Mouse (Mus musculus) limb, embryonic 14.5 days (tissue): ENCODE data around the gene Trim7. TPM values are rescaled to one million over a fixed set of nuclear protein-coding genes. Genes with fewer than 3 reads are reported as not detected.
"Not testable (repeated sequence)": the region's sequence is repeated elsewhere in the genome, so short reads cannot be mapped to it uniquely, and the experiment has no call there.

ENCODE experiments used
- ATAC-seq: fragments of 200-750 bp; cut with Nextera tagmentation; 2 replicates; pipeline ENCODE4 v1.8.0; 2017; ENCODE audit warnings: low read depth, moderate number of reproducible peaks, moderate TSS enrichment; ENCODE audit not compliant: low FRiP score
- DNase-seq: peaks from one replicate; pipeline ENCODE4 v3.0.0-alpha.2; 2015; ENCODE audit warnings: low spot score
- H3K27ac ChIP-seq: fragments of 300-500 bp; sonication (generic); replicated peaks from 2 replicates; pipeline ENCODE4 v1.5.1; 2014; ENCODE audit warnings: low read depth, mild to moderate bottlenecking, low read length, moderate library complexity, mixed read lengths
- H3K27me3 ChIP-seq: fragments of 300-500 bp; sonication (generic); 2 replicates; pipeline ENCODE4 v1.6.1; 2014; ENCODE audit warnings: low read length, mixed read lengths; ENCODE audit not compliant: control insufficient read depth, insufficient read depth
- H3K36me3 ChIP-seq: fragments of 300-500 bp; sonication (generic); 2 replicates; pipeline ENCODE4 v1.6.1; 2014; ENCODE audit warnings: mild to moderate bottlenecking, low read length, moderate library complexity, mixed read lengths; ENCODE audit not compliant: control insufficient read depth, insufficient read depth
- H3K4me1 ChIP-seq: fragments of 300-500 bp; sonication (generic); 2 replicates; pipeline ENCODE4 v1.6.1; 2014; ENCODE audit warnings: antibody characterized with exemption, low read length, mixed read lengths; ENCODE audit not compliant: control insufficient read depth, insufficient read depth
- H3K4me2 ChIP-seq: fragments of 300-500 bp; sonication (generic); replicated peaks from 2 replicates; pipeline ENCODE4 v1.6.1; 2014; ENCODE audit warnings: low read depth, mild to moderate bottlenecking, low read length, moderate library complexity; ENCODE audit not compliant: severe bottlenecking
- H3K4me3 ChIP-seq: fragments of 300-500 bp; sonication (generic); replicated peaks from 2 replicates; pipeline ENCODE4 v1.5.1; 2014; ENCODE audit warnings: low read length
- H3K9ac ChIP-seq: fragments of 300-500 bp; sonication (generic); 2 replicates; pipeline ENCODE4 v1.6.1; 2014; ENCODE audit warnings: mild to moderate bottlenecking, low read depth, low read length, moderate library complexity; ENCODE audit not compliant: severe bottlenecking
- H3K9me3 ChIP-seq: fragments of 300-500 bp; sonication (generic); 2 replicates; pipeline ENCODE4 v1.6.1; 2016; ENCODE audit warnings: low read length; ENCODE audit not compliant: control insufficient read depth
- POLR2A ChIP-seq: fragments of 200-500 bp; IDR thresholded peaks from 2 replicates; pipeline ENCODE4 v1.8.0; 2012; ENCODE audit warnings: inconsistent platforms, mild to moderate bottlenecking, moderate library complexity, borderline replicate concordance; ENCODE audit not compliant: insufficient read depth, insufficient read length; ENCODE audit errors: extremely low read depth
- WGBS: fragments of 180-500 bp; shearing (Covaris S2); extraction: QIAGEN DNeasy Blood & Tissue Kit; methylation state at CpG from one replicate; pipeline ENCODE4 v1.1.7; 2014; 5-methylcytosine and 5-hydroxymethylcytosine counted together
- polyA plus RNA-seq, 2 experiments: library from polyadenylated mRNA; depleted of rRNA in 1 of 2; stranded (reverse) in 1 of 2; unstranded in 1 of 2; fragments of >200 nt; fragmentation: Nextera tagmentation in 1 of 2; extraction: Ambion mirVana in 1 of 2; gene quantifications; 2 replicates each; pipeline versions ENCODE4 v1.2.1 to v1.2.3; 2012 to 2014

The Trim7 gene
- 2.6 and 2.9 TPM in 2 replicates for polyA plus RNA-seq (2012; rRNA removed)
- 1.2 and 2.0 TPM in 2 replicates for polyA plus RNA-seq (2014; fragmentation: Nextera tagmentation; extraction: Ambion mirVana)

DNA sequence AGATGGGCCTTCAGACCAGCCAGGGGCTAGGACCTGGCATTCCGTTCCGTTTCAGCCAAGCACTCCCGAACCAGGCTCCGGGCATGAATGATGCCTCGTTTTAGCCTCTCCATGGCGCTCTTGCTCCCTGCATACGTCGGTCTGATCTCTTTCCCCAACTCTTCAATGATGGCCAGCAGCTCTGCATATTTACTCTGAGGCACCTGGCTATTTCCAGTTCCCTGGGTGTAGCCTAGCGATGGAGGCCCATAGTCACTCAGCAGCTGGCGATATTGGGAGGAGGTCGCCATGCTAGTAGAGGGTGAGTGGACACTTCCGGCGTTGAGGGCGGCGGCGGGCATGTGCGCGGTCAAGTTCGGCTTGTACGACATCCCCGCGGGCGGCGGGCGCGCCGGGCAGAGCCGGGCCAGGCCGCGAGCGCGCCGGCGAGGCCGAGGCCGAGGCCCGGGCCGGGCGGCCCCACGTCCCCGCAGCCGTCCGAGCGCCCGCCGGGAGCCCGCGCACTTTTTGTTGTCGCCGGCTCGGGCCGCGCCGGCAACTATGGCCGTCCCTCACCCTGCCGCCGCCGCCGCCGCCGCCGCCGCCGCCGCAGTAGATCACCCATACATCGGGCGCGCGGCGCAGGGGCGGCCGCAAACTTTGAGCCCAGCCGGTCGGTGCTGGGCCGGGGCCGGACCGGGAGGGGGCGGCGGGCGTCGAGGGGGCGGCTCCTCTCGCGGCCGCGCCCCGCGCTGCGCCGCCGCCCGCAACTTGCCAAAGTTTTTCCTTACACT, at the start of gene Trim7, which contains the start of gene Gm12184:
TSS of gene Trim7 (plus strand) at position 162 of the 773 bp plus-strand sequence.
TSS of gene Gm12184 (minus strand) at position 677 of the 773 bp plus-strand sequence.
- ATAC-seq: peak; percentile 84
- H3K27me3 ChIP-seq: peaks cover 13% of the 10 kb centered on the region; the same call in 1 of the 2 replicates
- not testable (repeated sequence) for DNase-seq, H3K36me3 ChIP-seq, H3K4me1 ChIP-seq, H3K9me3 ChIP-seq
- peak within 1 kb of the TSS; percentile 57 for H3K4me2 ChIP-seq
- H3K27ac ChIP-seq: peak within 1 kb of the TSS; percentile 55; the same call in 1 of the 2 replicates
- peak within 1 kb of the TSS; percentile 48 for H3K9ac ChIP-seq
- peak within 1 kb of the TSS; percentile 43 for H3K4me3 ChIP-seq
- WGBS: under 1% methylated on average over 27 of the region's 92 CpGs

DNA sequence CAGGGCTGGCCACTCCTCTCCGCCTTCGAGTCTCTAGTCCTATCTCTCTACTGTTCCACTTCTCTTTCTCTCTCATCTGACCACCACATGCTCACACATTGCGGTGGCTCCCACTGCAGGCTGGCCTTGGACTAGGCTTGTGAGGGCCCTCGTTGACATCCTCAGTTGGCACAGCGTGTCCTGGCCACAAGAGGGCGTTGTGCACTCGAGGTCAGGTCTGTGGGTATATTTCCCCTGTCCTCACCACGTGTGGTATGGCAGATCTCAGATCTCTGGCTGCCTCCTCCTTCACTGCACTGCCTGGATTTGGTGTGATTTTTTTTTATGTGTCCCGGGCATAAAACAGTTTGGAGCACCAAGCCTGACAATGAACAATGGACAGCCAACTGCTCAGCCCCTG, 49.3 kb upstream of the Trim7 start:
- Histone ChIP-seq H3K9ac (no peak overlapping the region), H3K9me3 (no peaks in the 10 kb centered on the region), H3K4me2 (no peak overlapping the region), H3K4me3 (no peak overlapping the region), H3K27ac (no peak overlapping the region), H3K4me1 (peaks cover 4% of the 10 kb centered on the region), H3K27me3 (no peaks in the 10 kb centered on the region), H3K36me3 (no peaks in the 10 kb centered on the region)
- WGBS: 49% methylated on average over 9 of the region's 9 CpGs
- DNase-seq: no peak
- no peak for ATAC-seq
- TF ChIP-seq POLR2A: no peak

DNA sequence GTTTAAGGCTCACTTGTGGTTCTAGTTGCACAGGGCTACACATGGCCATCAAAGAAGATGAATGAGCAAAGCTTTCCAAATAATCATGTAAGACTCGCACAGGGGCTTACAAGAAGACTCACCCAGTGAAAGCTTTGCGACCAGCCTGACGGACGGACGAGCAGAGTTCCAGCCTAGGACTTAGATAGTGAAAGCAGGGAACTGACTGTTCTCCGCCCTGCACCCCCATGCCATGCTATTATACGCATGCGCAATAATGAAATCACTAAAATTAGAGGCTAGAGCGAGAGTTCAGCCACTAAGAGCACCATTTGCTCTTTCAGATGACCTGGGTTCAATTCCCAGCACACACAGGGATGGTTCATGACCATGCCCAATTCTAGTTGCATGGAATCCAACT, 48.6 kb upstream of the Trim7 start:
- Histone ChIP-seq H3K27ac (no peak overlapping the region), H3K4me3 (no peak overlapping the region), H3K36me3 (no peaks in the 10 kb centered on the region), H3K9me3 (no peaks in the 10 kb centered on the region), H3K9ac (no peak overlapping the region), H3K4me2 (no peak overlapping the region), H3K4me1 (peaks cover 4% of the 10 kb centered on the region), H3K27me3 (no peaks in the 10 kb centered on the region)
- TF ChIP-seq POLR2A: no peak
- WGBS: 86% methylated on average over 9 of the region's 9 CpGs
- DNase-seq: no peak
- no peak for ATAC-seq

DNA sequence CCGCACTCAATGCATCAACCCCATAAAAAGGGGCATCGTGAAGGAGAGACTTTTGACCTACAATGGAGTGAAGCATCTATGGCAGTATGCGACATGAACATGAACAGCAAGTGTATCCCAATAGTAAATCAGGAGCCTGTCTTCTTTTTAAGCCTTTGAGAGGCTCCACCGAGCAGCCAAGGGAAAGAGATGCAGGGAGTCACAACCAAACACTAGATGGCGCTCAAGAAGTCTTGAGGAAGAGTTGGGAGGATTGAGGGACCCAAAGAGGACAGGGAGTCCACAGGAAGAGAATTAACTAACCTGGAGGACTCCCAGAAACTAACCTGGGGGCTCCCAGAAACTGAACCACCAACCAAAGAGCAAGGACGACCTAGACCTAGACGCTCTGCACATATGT, 46.5 kb upstream of the Trim7 start:
- no peak overlapping the region for H3K4me2 ChIP-seq
- H3K9ac ChIP-seq: no peak overlapping the region
- H3K36me3 ChIP-seq: no peaks in the 10 kb centered on the region
- ATAC-seq (no peak), DNase-seq (no peak)
- H3K4me1 ChIP-seq: peaks cover under 1% of the 10 kb centered on the region; the same call in 1 of the 2 replicates
- H3K27me3 ChIP-seq: no peaks in the 10 kb centered on the region
- no peak for TF ChIP-seq POLR2A
- no peaks in the 10 kb centered on the region for H3K9me3 ChIP-seq
- H3K4me3 ChIP-seq: no peak overlapping the region
- no peak overlapping the region for H3K27ac ChIP-seq
- WGBS: 33% methylated on average over 7 of the region's 7 CpGs

DNA sequence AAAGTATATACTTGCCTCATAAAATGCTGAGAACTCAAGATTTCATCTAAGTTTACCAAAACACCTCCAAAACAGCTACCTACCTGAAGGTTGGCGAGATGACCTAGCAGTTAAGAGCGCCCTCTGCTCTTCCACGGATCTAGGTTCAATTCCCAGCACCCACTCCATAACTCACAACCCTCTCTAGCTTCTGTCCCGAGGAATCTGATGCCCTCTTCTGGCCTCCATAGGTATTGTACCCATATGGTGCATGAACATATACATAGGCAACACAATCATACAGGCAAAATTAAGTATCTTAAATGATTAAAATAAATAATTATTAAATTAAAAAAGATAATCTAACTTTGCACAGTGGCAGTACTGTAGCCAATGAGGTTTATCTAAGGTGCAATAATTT, 43.7 kb upstream of the Trim7 start:
- no peak overlapping the region for H3K9ac ChIP-seq
- H3K36me3 ChIP-seq: no peaks in the 10 kb centered on the region
- H3K9me3 ChIP-seq: no peaks in the 10 kb centered on the region
- no peak overlapping the region for H3K4me2 ChIP-seq
- DNase-seq (no peak), ATAC-seq (no peak)
- 89% methylated on average over 4 of the region's 4 CpGs for WGBS
- no peaks in the 10 kb centered on the region for H3K4me1 ChIP-seq
- no peak overlapping the region for H3K27ac ChIP-seq
- no peak overlapping the region for H3K4me3 ChIP-seq
- no peaks in the 10 kb centered on the region for H3K27me3 ChIP-seq
- TF ChIP-seq POLR2A: no peak
